Mouse (Mus musculus): ENCODE data around the gene 2310061I04Rik. TPM values are rescaled to one million over a fixed set of nuclear protein-coding genes. Genes with fewer than 3 reads are reported as not detected.
A peak's percentile ranks its signal among the peaks of the same experiment; 100 is the strongest.
"Not testable (repeated sequence)": the region's sequence is repeated elsewhere in the genome, so short reads cannot be mapped to it uniquely, and the experiment has no call there.

Gene 2310061I04Rik
- polyA plus RNA-seq (2015; fragmentation: Nextera tagmentation; extraction: Ambion mirVana) = 25.2 and 31.3 TPM in 2 replicates

GRCm38 (mm10) chr17:35896781-35897643, at the start of gene 2310061I04Rik:
Gene 2310061I04Rik, minus strand, starts transcription at chr17:35897431.
- H3K27ac ChIP-seq (replicated peaks) = peak within 1 kb of the TSS; percentile 86
- 1% methylated on average over 81 of the region's 86 CpGs for WGBS
- peaks cover 75% of the 10 kb centered on the region for H3K36me3 ChIP-seq
- peak within 1 kb of the TSS; percentile 97 for H3K4me2 ChIP-seq
- peak; percentile 88 for ATAC-seq (ENCODE audit: extremely low read depth, insufficient number of reproducible peaks, low FRiP score, low TSS enrichment)
- peaks cover 21% of the 10 kb centered on the region for H3K4me1 ChIP-seq
- H3K4me3 ChIP-seq = peak within 1 kb of the TSS; percentile 76
- H3K9me3 ChIP-seq = no peaks in the 10 kb centered on the region
- no peaks in the 10 kb centered on the region for H3K27me3 ChIP-seq (replicated peaks)
- H3K9ac ChIP-seq = peak within 1 kb of the TSS; percentile 92

- ATAC-seq (ENCODE audit: extremely low read depth, insufficient number of reproducible peaks, low FRiP score, low TSS enrichment) = no peak
- no peak overlapping the region for H3K9ac ChIP-seq
- no peaks in the 10 kb centered on the region for H3K36me3 ChIP-seq
- 0 out of 2 replicates have a peak, but pooled peaks cover 5% of the 10 kb centered on the region for H3K9me3 ChIP-seq
- no peak overlapping the region for H3K27ac ChIP-seq (replicated peaks)
- no peak overlapping the region for H3K4me3 ChIP-seq
- WGBS = 47% methylated on average over 1 of the region's 1 CpGs
- no peak overlapping the region for H3K4me2 ChIP-seq
- no peaks in the 10 kb centered on the region for H3K27me3 ChIP-seq (replicated peaks)
- no peaks in the 10 kb centered on the region for H3K4me1 ChIP-seq
These were observed 42.7 kb upstream of the 2310061I04Rik start for GRCm38 (mm10) chr17:35939941-35940340.

- H3K4me3 ChIP-seq = no peak overlapping the region
- H3K27ac ChIP-seq (replicated peaks) = no peak overlapping the region
- ATAC-seq (ENCODE audit: extremely low read depth, insufficient number of reproducible peaks, low FRiP score, low TSS enrichment) = no peak; the same call in 1 of the 2 replicates
- H3K4me2 ChIP-seq = no peak overlapping the region
- no peaks in the 10 kb centered on the region for H3K27me3 ChIP-seq (replicated peaks)
- H3K4me1 ChIP-seq = no peaks in the 10 kb centered on the region
- no peak overlapping the region for H3K9ac ChIP-seq
- WGBS = 59% methylated on average over 2 of the region's 2 CpGs
- H3K36me3 ChIP-seq = no peaks in the 10 kb centered on the region
- 0 out of 2 replicates have a peak, but pooled peaks cover 5% of the 10 kb centered on the region for H3K9me3 ChIP-seq
These were observed 41.9 kb upstream of the 2310061I04Rik start for GRCm38 (mm10) chr17:35939108-35939507.

GRCm38 (mm10) chr17:35937700-35938348, 40.6 kb upstream of the 2310061I04Rik start:
- WGBS = 17% methylated on average over 2 of the region's 2 CpGs
- H3K36me3 ChIP-seq = no peaks in the 10 kb centered on the region
- no peak overlapping the region for H3K9ac ChIP-seq
- H3K27ac ChIP-seq (replicated peaks) = no peak overlapping the region
- H3K27me3 ChIP-seq (replicated peaks) = no peaks in the 10 kb centered on the region
- no peak overlapping the region for H3K4me2 ChIP-seq
- no peak for ATAC-seq (ENCODE audit: extremely low read depth, insufficient number of reproducible peaks, low FRiP score, low TSS enrichment)
- 0 out of 2 replicates have a peak, but pooled peaks cover 5% of the 10 kb centered on the region for H3K9me3 ChIP-seq
- H3K4me1 ChIP-seq = no peaks in the 10 kb centered on the region
- no peak overlapping the region for H3K4me3 ChIP-seq

- not testable (repeated sequence) for ATAC-seq (ENCODE audit: extremely low read depth, insufficient number of reproducible peaks, low FRiP score, low TSS enrichment); H3K9ac ChIP-seq; H3K9me3 ChIP-seq; H3K4me3 ChIP-seq; H3K4me1 ChIP-seq; H3K27me3 ChIP-seq (replicated peaks); H3K4me2 ChIP-seq; H3K27ac ChIP-seq (replicated peaks)
- peaks cover 16% of the 10 kb centered on the region for H3K36me3 ChIP-seq
- WGBS = 80% methylated on average over 14 of the region's 14 CpGs
These were observed 38.5 kb upstream of the 2310061I04Rik start for GRCm38 (mm10) chr17:35935763-35936162.

- H3K9me3 ChIP-seq = no peaks in the 10 kb centered on the region
- ATAC-seq (ENCODE audit: extremely low read depth, insufficient number of reproducible peaks, low FRiP score, low TSS enrichment) = no peak
- H3K36me3 ChIP-seq = peaks cover 47% of the 10 kb centered on the region
- no peak overlapping the region for H3K4me2 ChIP-seq
- no peaks in the 10 kb centered on the region for H3K4me1 ChIP-seq
- WGBS = 88% methylated on average over 4 of the region's 4 CpGs
- no peak overlapping the region for H3K4me3 ChIP-seq
- H3K27ac ChIP-seq (replicated peaks) = no peak overlapping the region
- no peak overlapping the region for H3K9ac ChIP-seq
- H3K27me3 ChIP-seq (replicated peaks) = no peaks in the 10 kb centered on the region
These were observed 35.4 kb upstream of the 2310061I04Rik start for GRCm38 (mm10) chr17:35932608-35933007.

- Histone ChIP-seq H3K27ac (replicated peaks) (no peak overlapping the region), H3K4me3 (no peak overlapping the region), H3K4me1 (0 out of 2 replicates have a peak, but pooled peaks cover 2% of the 10 kb centered on the region), H3K36me3 (peaks cover 66% of the 10 kb centered on the region), H3K27me3 (replicated peaks) (no peaks in the 10 kb centered on the region), H3K9me3 (no peaks in the 10 kb centered on the region), H3K4me2 (no peak overlapping the region), H3K9ac (no peak overlapping the region)
- no peak for ATAC-seq (ENCODE audit: extremely low read depth, insufficient number of reproducible peaks, low FRiP score, low TSS enrichment)
- 95% methylated on average over 12 of the region's 12 CpGs for WGBS
These were observed 33.4 kb upstream of the 2310061I04Rik start for GRCm38 (mm10) chr17:35930627-35931026.

GRCm38 (mm10) chr17:35929534-35929933, 32.3 kb upstream of the 2310061I04Rik start:
- H3K27me3 ChIP-seq (replicated peaks) = no peaks in the 10 kb centered on the region
- H3K4me2 ChIP-seq = no peak overlapping the region
- no peak overlapping the region for H3K9ac ChIP-seq
- H3K36me3 ChIP-seq = peaks cover 76% of the 10 kb centered on the region
- H3K9me3 ChIP-seq = no peaks in the 10 kb centered on the region
- H3K4me3 ChIP-seq = no peak overlapping the region
- H3K4me1 ChIP-seq = 0 out of 2 replicates have a peak, but pooled peaks cover 2% of the 10 kb centered on the region
- H3K27ac ChIP-seq (replicated peaks) = no peak overlapping the region
- WGBS = 91% methylated on average over 2 of the region's 2 CpGs
- ATAC-seq (ENCODE audit: extremely low read depth, insufficient number of reproducible peaks, low FRiP score, low TSS enrichment) = no peak

- 9% methylated on average over 1 of the region's 1 CpGs for whole genome bisulfite sequencing
- Histone ChIP-seq H3K4me1 (0 out of 2 replicates have a peak, but pooled peaks cover 6% of the 10 kb centered on the region), H3K9ac (no peak overlapping the region), H3K27me3 (replicated peaks) (no peaks in the 10 kb centered on the region), H3K4me2 (no peak overlapping the region), H3K36me3 (peaks cover 93% of the 10 kb centered on the region), H3K4me3 (no peak overlapping the region), H3K9me3 (no peaks in the 10 kb centered on the region), H3K27ac (replicated peaks) (no peak overlapping the region)
- ATAC-seq (ENCODE audit: extremely low read depth, insufficient number of reproducible peaks, low FRiP score, low TSS enrichment) = no peak
These were observed 30.2 kb upstream of the 2310061I04Rik start for GRCm38 (mm10) chr17:35927471-35927870.

- Histone ChIP-seq H3K9ac (no peak overlapping the region), H3K36me3 (peaks cover 67% of the 10 kb centered on the region), H3K27ac (replicated peaks) (no peak overlapping the region), H3K4me1 (peaks cover 39% of the 10 kb centered on the region), H3K4me3 (no peak overlapping the region), H3K27me3 (replicated peaks) (no peaks in the 10 kb centered on the region), H3K4me2 (no peak overlapping the region), H3K9me3 (no peaks in the 10 kb centered on the region)
- WGBS = 90% methylated on average over 4 of the region's 4 CpGs
- ATAC-seq (ENCODE audit: extremely low read depth, insufficient number of reproducible peaks, low FRiP score, low TSS enrichment) = no peak
These were observed 26.1 kb upstream of the 2310061I04Rik start for GRCm38 (mm10) chr17:35923281-35923680.

- Histone ChIP-seq H3K4me1 (peaks cover 39% of the 10 kb centered on the region), H3K9ac (no peak overlapping the region), H3K27ac (replicated peaks) (no peak overlapping the region; the same call in 1 of the 2 replicates), H3K27me3 (replicated peaks) (no peaks in the 10 kb centered on the region), H3K36me3 (peaks cover 64% of the 10 kb centered on the region), H3K4me3 (no peak overlapping the region), H3K9me3 (no peaks in the 10 kb centered on the region), H3K4me2 (no peak overlapping the region)
- ATAC-seq (ENCODE audit: extremely low read depth, insufficient number of reproducible peaks, low FRiP score, low TSS enrichment) = no peak
- 87% methylated on average over 3 of the region's 3 CpGs for WGBS
These were observed 25.3 kb upstream of the 2310061I04Rik start for GRCm38 (mm10) chr17:35922566-35922965.
